Mouse (Mus musculus) stomach, postnatal 0 days (tissue): ENCODE results near the gene Hap1.

Source experiments
- CTCF ChIP-seq: IDR thresholded peaks from 2 replicates; pipeline ENCODE4 v1.5.1; 2016; ENCODE audit warnings: antibody characterized with exemption, low read depth, mild to moderate bottlenecking, moderate library complexity
- EP300 ChIP-seq: optimal IDR thresholded peaks from 2 replicates; pipeline ENCODE3; 2016; ENCODE audit warnings: antibody characterized with exemption

DNA sequence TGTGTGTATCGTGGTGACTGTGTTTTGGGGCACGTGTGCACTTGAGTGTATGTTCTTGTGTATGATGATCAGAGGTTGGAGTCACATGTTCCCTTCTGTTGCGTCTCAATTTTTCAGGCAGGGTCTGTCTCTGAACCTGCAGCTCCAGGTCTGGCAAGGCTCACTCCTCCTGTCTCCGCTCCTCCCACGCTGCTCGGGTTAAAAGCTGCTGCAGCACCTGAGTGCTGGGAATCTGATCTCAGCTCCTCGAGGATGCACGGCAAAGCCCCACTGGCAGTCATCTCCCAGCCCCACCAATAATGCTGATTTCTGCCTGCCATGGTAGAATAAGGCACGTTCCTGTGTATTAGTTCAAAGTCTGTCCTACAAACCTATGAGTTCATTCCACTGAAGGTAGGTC, 19.2 kb upstream of the Hap1 start:
- TF ChIP-seq CTCF, result no peak
- no peak for TF ChIP-seq EP300
